Mouse (Mus musculus) cerebellum, postnatal 25 days (tissue): ENCODE results near the gene Alkbh6.

Source experiments
- DNase-seq, 2 experiments: peaks; one replicate each; pipeline ENCODE4 v3.0.0; 2021; ENCODE audit warnings: mixed read lengths in 2 of 2

The Alkbh6 gene

DNA sequence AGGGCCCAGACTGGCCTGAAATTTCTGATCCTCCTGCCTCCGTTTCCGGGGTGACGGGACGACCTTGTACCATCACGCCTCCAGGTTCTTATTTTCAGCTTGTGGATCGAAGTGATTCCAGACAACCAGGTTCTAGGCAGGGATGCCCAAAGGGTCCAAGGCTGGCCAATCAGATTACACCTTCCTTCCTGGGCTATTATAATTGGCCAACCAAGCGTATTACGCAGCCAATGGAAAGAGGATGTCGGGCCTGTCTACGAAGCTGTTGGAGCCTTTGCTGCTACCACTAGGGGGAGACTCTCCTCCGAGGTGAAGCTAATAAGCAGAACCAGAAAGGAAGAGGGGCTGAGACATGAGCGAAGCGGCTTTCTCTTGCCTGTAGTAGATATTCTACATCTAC is 23.4 kb downstream of the Alkbh6 start:
- DNase-seq = peak; percentile 89 to 94

DNA sequence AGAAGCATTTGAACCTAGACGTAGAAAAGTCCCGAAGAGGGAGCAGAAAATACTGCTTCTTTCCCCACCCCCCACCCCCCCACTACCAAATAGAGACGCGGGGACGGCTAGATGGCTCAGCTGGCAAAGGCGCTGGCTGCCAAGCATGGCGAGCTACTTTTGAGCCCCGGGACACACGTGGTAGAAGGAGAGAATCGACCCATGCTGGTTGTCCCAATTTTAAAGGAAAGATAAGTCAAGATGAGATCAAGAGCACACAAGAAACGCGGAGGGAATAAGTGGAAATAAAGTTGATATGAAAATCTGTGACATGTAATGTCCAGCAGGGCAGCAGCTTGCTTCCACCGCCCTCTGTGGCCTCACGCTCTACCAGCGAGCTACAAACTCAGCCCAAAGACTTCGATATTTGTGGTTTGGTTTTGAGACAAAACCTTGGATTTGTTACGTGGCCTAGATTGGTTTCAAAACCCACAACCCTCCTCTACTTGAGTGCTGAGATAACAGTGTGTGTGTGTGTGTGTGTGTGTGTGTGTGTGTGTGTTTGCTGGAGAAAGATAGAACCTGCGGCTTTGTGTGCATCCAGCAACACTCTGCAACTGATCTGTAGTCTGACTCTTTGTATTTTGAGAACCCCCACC is 24.2 kb downstream of the Alkbh6 start:
- DNase-seq = no peak

DNA sequence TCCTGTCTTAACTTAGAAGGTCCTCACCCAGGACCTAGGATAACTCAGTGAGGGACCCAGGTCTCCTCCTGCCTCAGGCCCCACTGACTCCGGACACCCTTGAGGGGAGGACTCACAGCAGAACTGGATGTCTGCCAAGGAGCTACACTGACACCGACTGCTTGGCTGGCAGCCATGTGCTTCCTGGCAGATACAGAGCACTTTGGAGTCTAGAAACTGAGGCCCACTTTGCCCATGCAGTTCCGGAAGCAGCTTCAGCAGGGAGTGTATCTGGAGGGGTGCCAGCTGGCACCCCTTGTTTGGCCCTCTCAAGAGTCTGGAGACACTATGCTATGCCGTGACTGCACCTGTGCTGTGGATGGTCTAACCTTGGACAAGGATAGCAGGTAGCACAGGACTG is 24.9 kb downstream of the Alkbh6 start:
- peak; percentile 88 to 91 for DNase-seq

DNA sequence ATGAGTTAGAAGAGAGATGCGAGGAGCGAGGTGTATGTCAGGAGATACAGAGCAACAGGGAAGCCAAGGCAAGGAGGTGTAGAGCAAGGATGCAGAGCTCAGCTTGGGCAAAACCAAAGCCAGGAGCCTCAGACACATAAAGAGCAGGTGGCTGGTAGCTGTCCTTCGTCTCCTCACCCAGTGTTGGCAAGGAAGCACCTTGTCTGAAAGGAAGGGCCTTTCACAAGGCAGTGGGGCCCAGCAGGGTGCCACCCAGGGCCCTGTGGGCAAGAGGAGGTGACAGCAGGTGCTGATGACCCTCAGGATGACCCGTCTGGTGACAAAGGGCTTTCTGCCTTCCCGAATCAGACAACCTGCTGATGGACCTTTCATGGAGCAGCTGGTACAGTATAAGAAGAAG is 26.0 kb downstream of the Alkbh6 start:
- DNase-seq = peak; percentile 47 to 70

DNA sequence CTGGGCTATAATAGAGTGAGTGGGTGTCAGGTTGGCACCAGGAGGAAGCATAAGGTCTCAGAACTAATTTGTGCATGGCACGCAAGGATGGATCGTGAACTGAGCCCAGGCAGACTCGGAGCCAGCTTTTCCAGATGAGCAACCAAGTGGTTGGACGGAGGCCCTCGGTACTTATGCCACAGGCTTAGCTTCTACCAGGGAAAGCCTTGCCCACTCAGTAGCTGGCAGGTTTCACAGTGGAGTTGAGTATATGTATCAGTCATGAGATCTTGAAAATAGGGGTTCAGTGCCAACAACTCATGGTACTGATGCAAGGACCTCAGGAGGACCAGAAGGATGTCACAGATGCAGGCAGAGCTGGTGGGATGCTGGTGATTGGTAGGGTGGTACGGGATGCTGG is 27.2 kb downstream of the Alkbh6 start:
- no peak for DNase-seq

DNA sequence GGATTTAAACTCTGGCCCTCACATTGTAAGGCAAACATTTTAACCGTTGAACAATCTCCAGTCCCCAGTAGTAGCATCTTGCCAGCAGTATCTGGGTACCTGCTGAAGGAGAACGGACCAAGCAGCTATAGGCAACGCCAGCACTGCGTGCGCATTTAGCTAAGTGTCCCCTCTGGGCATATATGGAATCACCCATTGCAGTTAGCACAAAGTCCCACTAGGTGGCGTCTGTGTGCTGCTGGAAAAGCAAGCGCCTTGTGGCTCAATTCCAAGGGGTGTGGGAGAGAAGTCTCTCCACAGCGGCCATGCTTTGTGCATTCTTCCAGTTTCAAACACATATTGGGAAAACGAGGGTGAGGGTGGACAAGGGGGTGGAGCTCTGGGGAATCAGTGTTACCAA is 27.9 kb downstream of the Alkbh6 start:
- DNase-seq = peak; percentile 92 to 96

DNA sequence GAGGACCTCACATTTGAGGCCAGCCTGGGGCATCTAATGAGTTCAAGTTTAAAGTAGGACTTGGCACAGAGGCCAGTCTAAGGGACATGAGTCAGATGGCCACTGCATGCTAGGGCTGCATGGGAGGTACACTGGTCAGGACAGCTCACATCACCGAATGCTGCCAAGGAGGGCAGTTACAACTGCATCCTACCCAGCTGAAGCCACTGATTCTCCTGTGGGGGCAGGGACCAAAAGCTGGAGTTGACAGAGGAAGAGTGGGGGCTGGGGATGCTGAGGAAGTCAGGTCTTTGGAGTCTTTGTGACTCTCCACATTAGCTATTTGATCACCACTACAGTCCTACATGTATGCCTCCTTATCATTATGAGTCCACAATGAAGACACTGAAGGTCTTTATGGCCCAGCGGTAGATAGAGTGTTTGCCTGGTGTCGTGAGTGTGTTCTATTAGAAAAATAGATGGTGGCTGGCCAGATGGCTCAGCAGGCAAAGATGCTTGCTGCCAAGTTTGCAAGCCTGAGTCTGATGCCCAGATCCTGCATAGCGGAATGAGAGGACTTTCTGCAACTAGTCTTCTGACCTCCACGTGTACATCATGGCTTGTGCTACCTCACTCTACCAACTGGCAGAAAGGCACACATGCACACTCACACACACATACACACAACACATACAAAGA is 31.1 kb downstream of the Alkbh6 start:
- peak; percentile 82 to 85 for DNase-seq

DNA sequence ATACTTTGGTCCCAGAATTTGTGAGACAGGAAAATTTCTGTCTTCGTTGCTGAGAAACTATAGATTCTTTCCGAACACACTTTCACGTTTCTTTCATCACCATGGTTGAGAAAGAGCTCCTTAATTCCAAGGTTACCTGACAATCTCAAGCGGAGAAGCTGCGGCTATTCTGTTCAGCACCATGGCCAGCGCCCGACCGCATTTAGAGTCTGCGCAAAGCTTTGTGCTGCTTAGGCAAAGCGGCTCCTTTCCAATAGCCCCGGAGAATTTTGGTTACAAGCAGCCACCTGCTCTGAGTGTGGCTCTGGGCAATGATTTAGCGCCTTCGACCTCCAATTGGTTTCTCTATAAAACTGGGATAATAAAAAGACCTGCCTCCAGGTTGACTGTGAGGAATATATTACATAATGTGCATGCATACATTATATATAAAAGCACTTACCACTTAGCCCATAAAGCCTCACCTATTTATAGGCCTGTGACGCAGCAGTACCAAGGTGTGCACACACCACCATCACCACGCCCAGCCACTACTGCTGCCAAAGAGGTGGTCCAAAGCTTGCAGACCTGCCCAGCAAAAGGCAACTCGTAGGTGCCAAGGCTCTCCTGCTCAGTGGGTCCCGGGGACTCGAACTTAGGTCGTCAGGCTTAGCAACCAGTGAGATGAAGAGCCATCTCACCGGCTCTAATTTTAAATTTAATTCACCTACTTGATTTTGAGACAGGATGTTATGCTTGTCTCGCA is 38.3 kb downstream of the Alkbh6 start:
- DNase-seq = no peak

DNA sequence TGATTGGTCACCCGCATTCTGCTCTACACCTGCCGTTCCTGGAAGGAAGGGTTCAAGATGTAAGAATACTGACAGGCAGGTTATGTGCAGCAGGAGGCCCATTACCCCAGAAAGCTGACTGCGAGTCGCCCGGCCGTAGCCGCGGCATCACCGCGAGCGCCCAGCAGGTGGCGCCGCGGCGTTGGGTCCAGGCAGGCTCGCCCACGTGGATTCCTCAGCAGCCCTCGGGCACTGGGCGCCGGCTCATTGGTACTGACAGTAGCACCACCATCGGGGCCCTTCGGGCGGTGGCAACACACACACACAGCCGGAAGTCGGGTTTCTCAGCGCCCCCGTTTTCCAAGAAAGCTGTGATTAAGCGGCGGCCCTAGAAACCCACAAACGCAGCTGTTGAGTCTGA is 39.3 kb downstream of the Alkbh6 start:
- DNase-seq = peak; percentile 88 to 93

DNA sequence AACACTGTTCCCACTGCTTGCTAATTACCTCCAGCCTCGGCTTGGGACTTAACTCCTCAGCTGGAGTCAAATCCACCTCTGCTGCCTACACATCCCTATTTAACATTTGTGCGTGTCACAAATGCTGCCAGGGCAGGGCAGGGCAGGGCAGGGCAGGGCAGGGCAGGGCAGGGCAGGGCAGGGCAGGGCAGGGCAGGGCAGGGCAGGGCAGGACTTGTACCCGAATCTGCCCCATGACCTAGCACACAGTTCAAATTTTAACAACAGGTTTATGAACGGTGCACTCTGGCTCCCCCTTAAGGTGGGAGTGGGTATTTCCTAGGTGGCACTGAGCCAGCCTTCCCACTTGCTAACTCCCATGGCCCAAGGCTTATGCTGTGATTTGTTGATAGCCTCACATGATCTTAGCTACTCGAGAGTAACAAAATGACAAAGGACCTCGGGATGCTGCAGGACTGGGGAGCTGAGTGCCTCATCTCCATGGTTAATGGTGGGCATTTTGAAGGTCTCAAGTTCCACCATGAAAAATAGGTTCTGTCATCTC is 44.8 kb downstream of the Alkbh6 start:
- peak; percentile 80 to 86 for DNase-seq

DNA sequence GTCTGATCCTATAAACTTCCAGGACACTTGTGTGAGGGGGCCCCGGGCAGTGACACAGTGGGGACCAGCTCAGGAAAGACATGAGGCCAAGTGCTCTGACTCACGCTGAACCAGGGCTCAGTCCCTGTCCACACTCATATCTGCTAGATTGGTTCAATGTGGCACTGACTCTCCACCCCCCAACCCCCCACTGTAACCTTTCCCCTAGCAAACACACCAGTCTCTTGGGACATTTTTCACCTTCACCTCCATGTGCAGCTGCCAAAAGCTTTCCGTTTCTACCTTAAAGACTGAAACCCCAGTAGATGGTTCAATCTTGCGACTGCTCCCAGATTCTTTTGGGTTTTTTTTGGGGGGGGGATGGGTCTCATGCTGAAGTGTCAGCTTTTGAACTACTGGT is 45.5 kb downstream of the Alkbh6 start:
- DNase-seq = peak in 1 of 2 experiments; percentile 12

DNA sequence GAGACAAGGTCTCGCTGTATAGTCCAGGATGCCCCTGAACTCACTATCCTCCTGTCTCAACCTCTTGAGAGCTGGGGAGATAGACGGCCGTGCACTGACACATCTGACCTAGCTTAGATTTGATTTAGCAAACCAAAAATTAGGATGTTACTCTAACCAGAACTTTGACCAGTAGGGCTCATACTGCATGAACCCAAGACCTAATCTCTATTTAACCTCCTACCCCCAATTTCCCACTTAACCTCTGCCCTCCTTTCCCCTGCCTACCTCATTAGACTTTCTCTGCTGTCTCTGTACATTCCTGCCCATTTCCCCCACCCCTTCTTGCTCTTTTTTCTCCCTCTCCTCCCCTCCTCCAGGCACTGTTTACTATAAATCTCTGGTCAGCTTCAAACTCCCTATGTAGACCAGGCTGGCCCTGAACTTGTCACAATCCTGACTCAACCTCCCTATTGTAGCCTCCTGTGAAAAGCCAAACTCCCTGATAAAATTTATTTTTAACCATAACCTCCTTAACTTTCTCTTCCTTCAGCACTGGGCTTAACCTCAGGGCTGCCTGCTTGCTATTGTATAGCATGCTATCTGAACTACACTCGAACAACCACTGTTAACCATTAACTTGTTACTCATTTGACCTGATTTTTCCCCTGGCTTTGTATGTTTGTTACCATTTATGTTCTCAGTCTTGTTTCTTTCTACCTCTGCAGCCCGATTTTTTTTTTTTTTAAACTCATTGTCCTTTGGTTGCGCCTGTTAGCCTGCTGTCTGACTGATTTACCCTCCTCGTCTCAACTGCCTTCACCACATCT is 50.1 kb downstream of the Alkbh6 start:
- DNase-seq = no peak

DNA sequence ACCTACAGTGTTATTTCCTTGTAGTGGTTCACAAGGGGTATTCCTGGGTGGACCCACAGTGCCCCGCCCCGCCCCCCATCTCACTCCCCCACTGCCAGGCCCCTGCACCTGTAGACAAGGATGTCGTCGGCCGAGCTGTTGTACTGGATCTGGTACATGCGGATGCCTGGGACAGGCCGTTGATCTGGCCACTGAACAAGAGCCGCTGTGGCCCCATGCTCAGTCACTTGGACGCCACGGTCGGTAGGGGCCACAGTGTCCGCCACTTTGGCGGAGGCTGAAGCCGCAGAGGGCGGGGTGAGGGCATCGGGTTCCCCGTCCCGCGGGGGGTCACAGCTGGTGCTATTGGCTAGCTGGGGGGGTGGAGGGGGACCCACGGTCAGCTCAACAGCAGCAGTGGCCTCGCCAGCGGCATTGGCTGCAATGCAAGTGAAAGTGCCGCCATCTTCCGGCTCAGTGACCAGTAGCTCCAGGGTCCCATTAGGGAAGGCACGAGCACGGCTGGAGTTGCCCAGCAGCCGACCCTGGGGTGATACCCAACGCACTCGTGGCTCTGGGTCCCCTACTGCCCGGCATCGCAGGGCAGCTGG is 50.9 kb downstream of the Alkbh6 start:
- DNase-seq = no peak

DNA sequence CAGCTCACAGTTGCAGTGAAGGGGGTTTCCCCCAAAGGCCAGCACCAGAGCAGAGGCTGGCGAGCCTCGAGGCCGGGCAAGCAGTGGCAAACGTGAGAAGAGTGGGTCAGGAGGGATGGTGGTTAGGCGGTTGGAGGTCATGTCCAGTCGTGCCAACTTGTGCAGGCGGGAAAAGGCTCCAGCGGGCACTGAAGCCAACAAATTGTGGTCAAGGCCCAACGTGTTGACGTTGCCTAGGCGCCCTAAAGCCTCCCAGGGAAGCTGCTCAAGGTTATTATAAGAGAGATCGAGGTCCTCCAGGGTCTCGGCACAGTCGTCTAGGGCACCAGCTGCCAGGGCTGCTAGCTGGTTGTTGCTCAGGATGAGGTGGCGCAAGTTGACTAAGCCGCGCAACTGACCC is 51.5 kb downstream of the Alkbh6 start:
- no peak for DNase-seq

DNA sequence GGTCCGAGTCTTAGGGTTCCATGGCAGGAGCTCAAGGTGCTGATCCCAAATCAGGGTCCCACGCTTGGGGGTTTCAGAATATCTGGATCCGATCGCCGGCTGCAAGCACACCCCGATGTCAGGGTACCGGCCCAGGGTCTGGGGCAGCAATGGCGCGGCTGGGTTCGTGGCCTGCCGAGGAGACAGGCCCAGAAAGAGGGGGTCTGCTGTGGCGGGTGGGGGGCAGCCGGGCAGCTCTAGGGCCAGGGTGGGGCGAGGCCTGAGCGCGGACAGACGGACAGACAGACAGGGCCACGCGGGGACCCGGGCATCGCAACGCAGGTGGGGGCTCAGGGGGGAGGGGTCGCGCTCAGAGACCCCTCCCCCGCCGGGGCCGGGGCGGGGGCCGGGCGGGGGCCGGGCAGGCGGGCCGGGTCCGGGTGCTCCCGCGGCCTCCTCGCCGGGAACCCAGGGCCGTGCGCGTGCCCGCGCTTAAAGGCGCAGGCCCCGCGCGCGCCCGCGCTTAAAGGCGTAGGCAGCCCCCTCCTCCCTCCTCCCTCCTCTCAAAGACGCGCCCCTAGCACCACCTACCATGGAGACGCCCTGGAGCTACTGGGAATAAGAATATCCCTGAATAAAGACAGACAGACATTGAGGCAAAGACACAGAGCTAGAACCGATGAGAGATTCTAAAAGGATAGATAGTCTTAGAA is 54.3 kb downstream of the Alkbh6 start, which contains the start of gene Lrfn3:
Gene Lrfn3, minus strand, starts transcription at position 121 of the 692 bp plus-strand sequence.
- peak; percentile 77 to 91 for DNase-seq

DNA sequence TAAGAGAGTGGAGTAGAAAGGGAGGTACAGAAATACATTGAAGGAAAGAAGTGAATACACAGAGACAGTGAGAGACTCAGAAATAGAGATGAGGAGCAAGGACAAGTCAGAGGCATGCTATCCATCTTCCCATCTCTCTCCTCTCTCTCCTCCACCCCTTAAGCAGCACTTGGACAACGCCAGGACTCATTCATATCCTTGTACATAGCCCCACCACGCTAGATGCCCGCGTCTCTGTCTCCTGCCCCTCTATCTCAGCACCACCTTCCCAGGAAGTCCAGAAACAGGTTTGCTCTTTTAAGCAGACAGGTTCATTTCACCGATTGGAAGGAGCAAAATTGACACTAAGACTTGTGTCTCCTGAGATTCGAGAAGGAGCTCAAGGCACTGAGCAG is 54.8 kb downstream of the Alkbh6 start:
- peak in 1 of 2 experiments; percentile 37 for DNase-seq
